Mouse (Mus musculus) olfactory bulb, adult 2 months (tissue): ENCODE measurements around the gene P4ha1.

Source experiments
- CTCF ChIP-seq: fragments of 200-500 bp; IDR thresholded peaks from 2 replicates; pipeline ENCODE4 v1.5.1; 2012; ENCODE audit warnings: low read depth, mild to moderate bottlenecking, low read length, moderate library complexity; ENCODE audit not compliant: insufficient read depth
- POLR2A ChIP-seq: fragments of 200-500 bp; IDR thresholded peaks from 2 replicates; pipeline ENCODE4 v1.6.1; 2012; ENCODE audit warnings: mild to moderate bottlenecking, low read depth, low read length, moderate library complexity; ENCODE audit not compliant: insufficient read depth

GRCm38 (mm10) chr10:59333400-59333799 is 10.3 kb downstream of the P4ha1 start:
- TF ChIP-seq CTCF (no peak), POLR2A (no peak)
